Mouse (Mus musculus) T-cell, adult 2 months (primary cell): ENCODE results near the gene Sar1b.
A peak's percentile ranks its signal among the peaks of the same experiment; 100 is the strongest.
"Not testable (repeated sequence)": the region's sequence is repeated elsewhere in the genome, so short reads cannot be mapped to it uniquely, and the experiment has no call there.

ENCODE experiments used
- DNase-seq: peaks from one replicate; pipeline ENCODE4 v3.0.0; 2022; ENCODE audit warnings: low spot score

Sar1b gene

DNA sequence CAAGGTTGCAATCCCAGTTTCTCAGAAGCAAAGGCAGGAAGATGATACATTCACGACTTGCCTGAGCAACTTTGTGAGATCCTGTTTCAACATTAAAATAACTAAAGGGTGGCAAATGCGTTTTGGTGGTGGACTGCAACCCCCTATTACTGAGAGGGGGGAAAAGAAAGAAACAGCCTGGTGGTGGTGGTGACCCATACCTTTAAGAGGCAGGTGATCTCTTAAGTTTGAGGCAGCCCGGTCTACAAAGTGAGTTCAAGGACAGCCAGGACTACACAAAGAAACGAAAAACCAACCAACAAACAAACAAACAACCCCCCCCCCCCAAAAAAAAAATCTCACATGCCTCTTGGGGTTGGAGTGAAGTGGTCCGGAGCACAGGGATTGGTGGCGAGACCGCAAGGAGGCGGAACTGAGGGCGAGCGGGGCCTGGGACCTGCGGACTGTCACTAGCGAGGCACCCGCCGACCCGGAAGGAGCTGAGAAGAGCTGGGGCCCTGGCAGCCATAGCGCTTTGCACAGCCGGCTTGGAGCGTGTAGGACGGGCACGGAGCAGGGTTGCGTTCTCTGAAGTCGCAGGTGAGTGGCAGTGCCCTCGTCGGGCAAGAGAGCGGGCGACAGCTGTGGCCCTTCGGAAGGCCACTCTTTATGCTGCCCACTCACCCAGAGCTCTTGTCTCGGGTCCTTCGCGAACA, at the start of gene Sar1b, which contains the start of gene Sec24a:
Gene Sar1b, plus strand, starts transcription at position 475 of the 695 bp plus-strand sequence.
Gene Sec24a, minus strand, starts transcription at position 422 of the 695 bp plus-strand sequence.
- peak; percentile 84 for DNase-seq

DNA sequence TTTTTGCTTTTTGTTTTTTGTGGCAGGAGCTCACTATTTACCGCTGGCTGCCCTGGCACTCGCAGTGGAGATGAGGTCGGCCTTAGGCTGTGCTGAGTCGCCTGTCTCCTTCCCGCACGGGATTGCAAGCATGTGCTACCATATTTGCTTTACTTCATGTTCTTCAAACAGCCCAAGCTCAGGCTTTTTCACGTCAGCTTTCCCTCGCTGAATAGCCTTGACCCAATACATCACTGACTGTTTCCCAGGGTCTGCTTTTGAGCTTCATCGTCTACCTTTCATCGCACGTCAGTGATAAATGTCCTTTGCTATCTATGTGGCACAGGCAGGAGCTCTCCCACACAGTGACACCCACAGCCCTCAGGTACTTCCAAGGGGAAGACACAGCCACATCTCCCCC, 42.4 kb upstream of the Sar1b start:
- no peak for DNase-seq

DNA sequence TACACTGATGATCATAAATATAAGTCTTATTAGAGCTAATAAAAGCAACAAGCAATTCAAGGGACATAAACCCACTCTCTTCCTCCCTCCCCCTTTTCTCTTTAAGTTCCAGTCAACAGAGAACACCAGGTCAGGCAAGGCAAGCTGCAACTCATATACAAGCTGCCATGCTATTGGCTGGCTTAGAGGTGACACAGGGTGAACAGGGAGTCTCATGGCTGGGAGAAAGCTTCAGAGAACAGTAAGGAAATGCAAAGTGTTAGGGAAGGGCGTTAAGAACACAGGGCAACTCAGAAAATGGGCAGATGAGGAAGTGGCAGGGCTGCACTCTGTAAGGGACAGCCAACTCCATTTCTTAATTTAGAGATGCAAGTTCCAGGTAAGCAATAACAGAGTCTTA, 30.6 kb upstream of the Sar1b start:
- DNase-seq = no peak

DNA sequence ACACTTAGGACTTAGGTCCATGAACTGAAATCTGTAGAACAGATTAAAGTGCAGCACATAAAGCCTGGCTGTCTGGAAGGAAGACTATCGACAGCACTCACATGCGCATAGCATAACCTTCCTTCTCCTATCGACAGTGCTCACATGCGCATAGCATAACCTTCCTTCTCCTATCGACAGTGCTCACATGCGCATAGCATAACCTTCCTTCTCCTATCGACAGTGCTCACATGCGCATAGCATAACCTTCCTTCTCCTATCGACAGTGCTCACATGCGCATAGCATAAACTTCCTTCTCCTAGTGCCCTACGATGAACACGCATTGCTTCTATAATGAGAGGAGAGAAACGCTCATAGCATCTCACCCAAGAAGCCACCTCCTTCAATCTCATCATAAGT, 29.3 kb upstream of the Sar1b start:
- DNase-seq = not testable (repeated sequence)

DNA sequence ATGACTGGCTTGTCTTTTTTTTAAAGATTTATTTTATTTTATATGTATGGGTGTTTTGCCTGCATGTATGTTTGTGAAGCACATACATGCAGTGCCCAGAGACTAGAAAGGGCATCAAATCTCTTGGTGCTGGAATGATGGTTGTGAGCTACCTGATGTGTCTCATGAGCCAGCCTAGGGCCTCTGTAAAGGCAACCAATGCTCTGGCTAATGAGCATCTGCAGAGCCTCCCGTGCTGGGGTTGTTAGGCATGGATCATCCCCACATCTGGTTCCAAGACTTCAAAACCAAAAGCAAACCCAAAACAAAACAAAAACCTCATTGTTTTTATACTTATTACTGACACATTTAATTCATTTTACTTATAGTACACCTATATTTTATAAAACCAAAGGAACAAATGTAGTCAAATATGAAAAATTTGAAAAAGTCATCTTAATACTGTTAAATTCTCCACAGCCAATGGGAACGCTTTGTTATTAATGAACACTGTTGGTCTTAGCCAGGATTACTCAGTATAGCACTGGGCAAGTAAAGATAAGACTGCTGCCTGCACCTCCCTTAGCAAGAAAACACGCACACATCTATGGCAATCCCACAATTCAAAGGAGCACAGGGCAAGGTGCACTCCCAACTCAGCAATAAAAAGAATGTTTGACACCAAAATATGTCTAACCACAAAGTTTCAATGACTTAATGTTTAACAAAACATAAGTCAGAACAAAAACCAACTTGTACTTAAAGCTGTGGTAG, 24.7 kb upstream of the Sar1b start:
- no peak for DNase-seq

DNA sequence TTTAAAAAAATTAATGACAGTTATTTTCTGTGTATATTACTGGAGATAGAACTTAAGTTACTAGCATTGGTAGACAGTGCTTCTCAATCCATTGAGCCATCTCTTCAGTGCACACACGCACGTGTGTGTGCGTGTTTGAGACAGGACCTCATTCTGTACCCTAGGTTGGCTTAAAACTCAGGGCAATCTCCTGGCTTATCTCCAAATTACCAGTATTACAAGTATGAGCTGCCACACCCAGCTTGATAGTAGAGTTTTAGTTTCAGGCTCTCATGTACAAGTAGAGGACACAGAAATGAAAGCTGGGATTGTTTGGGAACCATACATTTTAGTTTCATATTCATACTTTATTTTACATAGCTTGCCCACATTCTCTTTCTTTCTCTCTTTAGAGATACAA, 22.8 kb upstream of the Sar1b start:
- no peak for DNase-seq

DNA sequence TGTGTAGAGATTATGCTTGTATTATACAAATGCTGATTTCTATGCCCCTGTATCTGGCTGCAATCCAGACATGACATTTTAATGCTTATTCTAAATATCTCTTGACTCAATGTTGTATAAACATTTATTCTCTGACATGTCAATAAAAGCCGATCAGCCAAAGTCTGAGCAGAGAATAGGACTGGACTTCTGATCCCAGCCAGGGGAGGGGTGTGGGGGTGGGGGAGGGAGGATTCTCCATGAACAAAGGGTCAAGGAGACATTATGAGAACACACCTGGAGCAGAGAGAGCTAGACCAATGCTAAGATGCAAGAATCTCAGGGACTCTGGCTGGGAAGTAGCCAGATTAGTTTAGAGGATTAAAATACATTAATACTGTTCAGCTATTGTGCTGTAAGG, 17.4 kb upstream of the Sar1b start:
- no peak for DNase-seq

DNA sequence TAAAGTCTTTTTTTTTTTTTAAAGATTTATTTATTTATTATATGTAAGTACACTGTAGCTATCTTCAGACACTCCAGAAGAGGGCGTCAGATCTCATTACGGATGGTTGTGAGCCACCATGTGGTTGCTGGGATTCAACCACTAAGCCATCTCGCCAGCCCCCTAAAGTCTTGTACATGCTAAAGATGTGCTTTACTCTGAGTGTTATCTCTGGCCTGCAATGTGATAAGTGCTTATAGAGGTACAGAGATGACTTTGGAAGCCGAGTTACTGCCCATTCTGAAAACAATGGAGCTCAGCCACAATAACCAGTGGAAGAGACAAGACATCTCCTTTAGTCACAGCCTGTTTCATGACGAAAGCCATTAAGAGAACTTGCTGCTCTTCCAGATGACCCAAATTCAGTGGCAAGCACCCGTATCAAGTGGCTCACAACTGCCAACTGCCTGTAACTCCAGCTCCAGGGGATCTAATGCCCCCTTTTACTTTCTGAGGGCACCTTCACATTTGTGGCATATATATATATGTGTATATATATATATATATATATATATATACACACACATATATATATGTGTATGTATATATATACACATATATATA, 11.8 kb upstream of the Sar1b start:
- DNase-seq = not testable (repeated sequence)

DNA sequence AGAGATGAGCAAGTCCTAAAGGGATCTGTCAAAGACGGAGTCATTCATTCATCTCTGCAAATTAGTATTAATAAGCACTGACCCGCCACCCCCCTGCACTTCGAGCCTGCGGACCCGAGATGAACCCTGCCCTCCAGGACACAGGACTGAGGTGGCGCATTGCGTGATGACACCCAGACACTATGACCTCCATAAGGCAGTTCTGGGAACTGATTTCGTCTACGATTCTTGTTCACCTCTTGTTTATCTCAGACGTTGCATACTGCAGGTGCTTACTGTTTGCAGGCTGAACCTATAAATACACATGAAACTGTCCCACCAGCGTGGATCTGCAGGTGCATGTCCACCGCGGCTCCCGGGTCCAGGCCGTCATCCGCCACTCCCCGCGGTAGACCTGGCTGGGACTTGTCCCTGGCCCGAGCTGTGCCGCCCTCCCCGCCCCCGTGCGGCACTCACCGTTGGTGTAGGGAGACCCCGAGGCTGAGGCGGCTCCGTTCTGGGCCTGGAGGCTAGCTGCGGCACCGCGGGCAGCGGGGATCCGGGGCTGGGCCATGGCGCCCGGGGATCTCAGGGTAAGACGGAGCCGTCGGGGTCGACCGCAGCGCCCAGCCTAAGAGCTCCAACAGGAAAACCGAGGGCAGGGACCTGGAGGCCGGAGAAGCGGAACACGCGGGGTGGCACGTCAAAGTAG, 7.7 kb upstream of the Sar1b start:
- peak; percentile 61 for DNase-seq

DNA sequence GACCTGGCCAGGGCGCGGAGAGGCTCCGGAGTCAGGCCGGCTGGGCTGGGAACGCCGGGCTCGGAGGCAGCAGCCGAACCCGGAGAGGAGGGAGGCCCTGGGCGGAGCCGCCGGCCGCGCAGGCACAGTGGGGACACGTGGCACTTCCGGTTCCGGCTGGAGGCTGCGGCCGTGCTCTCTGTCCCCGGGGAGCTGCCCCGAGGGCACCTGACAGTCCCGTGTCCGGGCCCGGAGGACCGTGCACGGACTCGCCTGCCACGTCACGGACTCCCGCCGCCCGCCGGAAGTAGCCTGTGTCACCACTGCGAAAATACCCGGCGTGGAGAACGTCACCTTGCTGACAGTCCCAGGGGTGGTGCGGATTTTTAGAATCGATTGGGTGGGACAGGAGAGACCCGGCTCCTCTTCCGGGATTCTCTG, 7.1 kb upstream of the Sar1b start:
- peak; percentile 86 for DNase-seq

DNA sequence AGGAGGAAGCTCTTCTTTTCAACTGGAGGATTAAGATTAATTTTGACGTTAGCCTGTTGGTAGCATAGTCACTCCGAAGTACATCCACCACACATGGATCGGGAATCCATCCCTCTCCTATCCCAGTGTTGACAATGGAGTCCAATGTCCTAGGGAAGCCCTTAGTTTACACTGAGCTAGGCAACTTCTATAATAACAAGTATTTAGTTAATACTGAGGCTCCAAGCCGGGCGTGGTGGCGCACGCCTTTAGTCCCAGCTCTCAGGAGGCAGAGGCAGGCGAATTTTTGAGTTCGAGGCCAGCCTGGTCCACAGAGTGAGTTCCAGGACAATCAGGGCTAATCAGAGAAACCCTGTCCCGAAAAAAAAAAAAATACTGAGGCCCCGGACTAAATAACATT, 6.5 kb upstream of the Sar1b start:
- DNase-seq = no peak

DNA sequence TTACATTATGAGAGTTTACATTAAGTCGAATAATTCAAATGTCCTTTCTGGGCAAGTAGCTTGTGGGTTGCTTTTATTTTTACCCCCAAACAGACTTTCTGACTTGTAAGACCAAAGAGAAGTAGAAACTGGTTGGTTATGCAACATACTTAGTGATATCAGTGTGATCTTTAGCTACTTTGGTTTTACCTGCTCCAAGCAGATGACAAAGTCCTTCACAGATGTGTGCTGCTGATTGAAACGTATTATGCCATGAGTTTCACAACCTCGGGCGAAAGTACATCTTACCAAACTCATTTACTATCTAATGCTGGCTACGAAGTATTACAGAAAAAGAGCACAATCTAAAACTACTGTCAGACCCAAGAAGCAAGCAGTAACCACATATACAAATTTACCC, 5.9 kb upstream of the Sar1b start:
- DNase-seq = no peak

DNA sequence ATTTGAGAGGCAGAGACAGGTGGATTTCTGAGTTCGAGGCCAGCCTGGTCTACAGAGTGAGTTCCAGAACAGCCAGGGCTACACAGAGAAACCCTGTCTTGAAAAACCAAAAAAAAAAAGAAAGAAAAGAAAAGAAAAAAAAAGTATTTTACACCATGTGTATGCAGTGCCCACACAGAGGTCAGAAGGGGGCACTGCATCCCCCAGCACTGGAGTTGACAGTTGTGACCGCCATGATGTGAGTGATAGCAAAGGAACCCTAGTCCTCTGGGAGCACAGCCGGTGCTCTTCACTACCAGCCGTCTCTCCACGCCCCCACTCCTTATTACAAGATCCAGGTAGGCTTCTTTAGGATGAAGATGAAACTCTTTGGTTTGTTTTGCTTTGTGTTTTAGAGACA, 5.3 kb upstream of the Sar1b start:
- not testable (repeated sequence) for DNase-seq

DNA sequence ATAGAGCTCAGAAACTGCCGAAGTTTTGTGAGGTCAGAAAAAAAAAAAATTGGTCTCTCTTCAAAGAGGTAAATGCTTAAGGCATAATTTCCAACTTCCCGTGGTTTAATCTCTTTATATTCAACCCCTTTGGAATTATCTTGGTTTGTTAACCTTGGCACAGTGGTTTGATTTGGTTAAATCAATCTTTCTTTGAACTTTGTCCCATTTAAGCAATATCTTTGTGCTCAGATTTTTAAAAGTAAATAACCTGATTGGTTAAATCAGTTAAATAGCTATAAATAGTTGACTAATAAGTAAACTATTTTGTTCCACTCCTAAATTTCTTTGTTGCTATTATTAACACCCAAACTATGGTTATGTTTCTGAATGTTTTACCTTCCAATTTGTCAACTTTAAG, 4.2 kb upstream of the Sar1b start:
- no peak for DNase-seq

DNA sequence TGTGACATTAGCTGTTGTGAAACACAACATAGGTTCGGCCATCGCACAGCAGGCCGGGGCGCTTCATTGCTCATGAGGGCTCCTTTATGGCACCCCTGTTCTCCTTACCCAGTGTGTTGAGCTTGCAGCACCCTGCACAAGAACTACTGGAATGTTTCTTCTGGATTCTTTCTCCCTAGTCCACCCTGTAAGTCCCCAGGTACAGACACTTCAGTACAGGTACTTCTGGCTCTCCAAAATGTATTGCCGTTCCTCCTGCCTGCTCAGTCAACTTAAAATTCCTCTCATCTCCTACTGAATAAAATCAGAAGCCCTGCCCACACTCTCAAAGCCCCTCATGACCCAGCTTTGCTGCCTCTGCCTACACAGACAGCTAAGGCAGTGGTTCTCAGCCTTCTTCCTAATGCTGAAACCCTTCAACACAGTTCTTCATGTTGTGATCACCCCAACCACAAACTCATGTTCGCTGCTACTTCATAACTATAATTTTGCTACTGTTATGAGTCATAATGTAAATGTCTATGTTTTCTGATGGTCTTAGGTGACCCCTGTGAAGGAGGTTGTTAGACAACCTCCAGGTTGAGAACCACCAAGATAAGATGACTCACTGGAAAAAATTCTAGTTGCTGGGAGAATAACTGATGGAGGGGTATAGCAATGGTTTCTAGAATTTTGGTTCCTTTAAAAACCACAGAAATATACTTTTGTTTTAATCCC, 3.4 kb upstream of the Sar1b start:
- no peak for DNase-seq

DNA sequence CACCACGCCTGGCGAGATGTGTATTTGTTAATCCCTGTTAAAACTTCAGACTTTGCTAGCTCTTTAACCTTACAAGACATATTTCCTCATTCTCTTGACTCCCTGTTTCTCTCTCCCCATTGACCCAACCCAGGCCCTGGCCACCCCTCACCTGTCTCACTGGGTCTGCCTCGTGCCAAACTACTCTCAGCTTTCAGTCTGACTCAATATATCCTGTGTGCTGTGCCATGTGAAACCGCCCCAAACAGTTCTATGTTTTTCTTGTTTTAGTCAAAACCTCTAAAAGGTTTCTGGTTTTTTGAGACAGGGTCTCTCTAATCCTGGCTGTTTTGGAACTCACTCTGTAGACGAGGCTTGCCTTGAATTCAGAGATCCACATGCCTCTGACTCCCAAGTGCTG, 2.2 kb upstream of the Sar1b start:
- no peak for DNase-seq

DNA sequence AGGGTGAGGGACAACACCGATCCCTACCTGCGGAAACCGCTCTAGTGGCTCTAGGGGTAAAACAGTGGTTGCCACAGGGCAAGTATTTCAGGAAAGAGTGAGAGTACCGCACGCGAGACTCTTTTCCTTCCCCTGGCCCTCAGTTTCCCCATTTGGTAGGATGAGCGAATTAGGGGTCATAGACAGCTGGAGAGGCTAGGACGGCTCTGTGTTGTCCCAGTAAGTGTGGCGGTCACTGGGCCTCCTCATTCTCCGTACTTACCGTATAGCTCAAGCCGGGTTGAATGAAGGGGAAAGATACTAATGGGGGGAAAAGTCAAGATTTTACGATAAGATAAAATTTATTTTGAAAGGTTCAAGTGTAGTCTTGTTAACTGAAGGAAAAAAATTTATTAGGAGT, 468 bp downstream of the Sar1b start:
- no peak for DNase-seq

DNA sequence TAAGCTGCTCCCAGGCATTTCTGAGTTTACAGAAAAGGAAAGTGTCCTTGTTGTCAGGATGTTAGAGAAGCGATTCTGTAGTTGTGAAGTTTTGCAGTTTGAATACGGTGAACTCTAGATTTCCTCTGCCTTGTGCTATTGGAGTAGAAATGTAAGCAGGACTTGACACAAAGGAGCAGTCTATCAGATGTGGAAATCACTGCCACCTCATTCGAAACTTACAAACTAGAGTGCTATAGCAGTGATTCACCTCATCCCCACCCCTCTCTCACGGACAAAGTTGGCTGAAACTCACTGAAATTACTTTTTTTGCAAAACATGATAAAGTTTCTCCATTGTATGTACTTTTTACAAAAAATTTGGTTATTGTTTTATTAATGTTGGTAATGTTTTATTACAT, 1.3 kb downstream of the Sar1b start:
- DNase-seq = no peak

DNA sequence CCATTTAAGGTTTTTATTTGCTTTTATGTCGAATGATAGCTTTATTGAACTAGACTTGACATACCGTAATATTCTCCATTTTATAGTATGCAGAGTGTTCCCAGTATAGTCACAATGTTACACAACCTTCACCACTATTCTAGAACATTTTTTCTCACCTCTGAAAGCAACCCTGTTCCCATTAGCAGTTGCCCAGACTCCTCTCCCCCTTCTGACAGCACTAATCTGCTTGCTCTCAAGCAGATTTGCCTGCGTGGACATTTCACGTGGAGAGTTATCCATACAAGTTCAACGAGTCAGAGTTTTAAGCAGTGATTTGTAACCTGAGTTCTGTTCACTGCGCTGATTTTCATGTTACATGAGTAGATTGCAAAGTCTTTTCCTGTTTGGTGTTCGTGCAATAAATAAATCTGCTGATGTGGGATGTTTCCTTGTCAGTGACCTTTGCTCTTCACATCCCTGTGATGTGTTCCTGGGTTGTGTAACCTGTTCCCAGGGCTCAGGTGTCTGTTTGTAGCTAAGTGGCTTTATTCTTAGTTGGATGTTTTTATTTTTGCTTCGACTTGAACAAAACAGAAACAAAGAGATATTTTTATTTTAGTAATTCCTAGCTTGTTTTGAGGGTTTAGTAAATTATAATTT, 4.2 kb downstream of the Sar1b start:
- no peak for DNase-seq

DNA sequence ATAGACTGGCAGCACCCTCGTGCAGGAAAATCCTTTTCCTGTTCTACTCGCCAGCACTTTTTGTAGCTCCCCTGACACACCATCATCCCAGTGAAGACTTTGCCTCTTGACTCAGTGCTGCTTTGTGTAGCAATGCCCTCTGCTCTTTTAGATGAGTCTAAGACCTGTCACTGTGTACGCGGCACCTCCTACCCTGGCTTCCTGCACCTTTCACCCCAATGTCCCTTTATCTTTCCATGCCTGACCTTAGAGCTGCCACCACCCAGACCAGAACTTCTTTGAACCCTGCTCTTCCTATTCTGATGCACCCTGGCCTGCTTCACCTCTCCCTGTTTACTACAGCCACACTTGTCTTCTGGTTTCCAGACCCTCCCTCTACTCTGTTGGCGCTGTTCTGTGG, 4.8 kb downstream of the Sar1b start:
- DNase-seq = no peak

DNA sequence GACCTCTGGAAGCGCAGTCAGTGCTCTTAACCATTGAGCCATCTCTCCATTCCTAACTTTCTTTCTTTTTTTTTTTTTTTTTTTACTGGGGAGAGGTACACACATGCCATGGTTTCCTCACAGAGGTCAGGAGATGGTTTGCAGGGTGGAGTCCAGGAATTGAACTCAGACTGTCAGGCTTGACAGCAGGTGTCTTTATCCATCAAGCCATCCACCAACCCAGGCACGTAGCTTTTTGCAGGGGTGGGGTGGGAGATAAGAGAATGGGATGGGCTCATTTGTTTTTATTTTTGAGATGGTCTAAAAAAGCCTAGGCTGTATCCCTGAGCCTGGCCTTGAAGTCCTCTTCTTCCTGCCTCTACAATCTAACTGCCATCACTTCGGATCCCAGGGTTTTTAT, 12.0 kb downstream of the Sar1b start:
- no peak for DNase-seq

DNA sequence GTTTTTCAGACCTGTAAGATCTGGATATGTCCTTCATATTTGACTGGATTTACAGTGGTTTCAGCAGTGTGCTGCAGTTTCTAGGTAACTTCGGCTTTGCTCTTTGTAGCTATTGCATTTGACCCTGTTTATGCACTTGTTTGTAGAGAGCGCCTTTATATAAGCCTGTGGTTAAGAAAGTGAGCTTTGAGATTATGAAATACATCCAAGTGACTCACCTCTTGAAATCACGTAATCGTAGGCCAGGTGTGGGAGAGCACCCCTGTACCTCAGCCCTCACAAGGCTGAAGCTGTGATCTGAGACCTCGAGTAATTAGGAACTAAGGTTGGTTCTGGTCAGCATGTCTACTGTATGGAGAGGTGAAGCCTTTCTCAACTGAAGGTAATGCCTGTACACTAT, 14.0 kb downstream of the Sar1b start:
- no peak for DNase-seq
